Mouse (Mus musculus): Measurements from ENCODE around the gene Nme1. TPM values are rescaled to one million over a fixed set of nuclear protein-coding genes. Genes with fewer than 3 reads are reported as not detected.
"Not testable (repeated sequence)": the region's sequence is repeated elsewhere in the genome, so short reads cannot be mapped to it uniquely, and the experiment has no call there.

Nme1 gene
- polyA plus RNA-seq, 1 experiment from 2014 or later: 154 TPM

- no peak overlapping the region for H3K4me2 ChIP-seq (replicated peaks; ENCODE audit: low read depth, low read length)
- H3K27me3 ChIP-seq (ENCODE audit: control insufficient read depth, insufficient read depth, low read length): no peaks in the 10 kb centered on the region
- H3K9ac ChIP-seq (replicated peaks; ENCODE audit: low read depth, low read length): no peak overlapping the region
- peaks cover 34% of the 10 kb centered on the region; the same call in 1 of the 2 replicates for H3K36me3 ChIP-seq (ENCODE audit: control insufficient read depth, insufficient read depth, low read length)
- H3K9me3 ChIP-seq (ENCODE audit: control insufficient read depth, low read depth, low read length): no peaks in the 10 kb centered on the region
- WGBS: 77% methylated on average over 2 of the region's 2 CpGs
- H3K27ac ChIP-seq (ENCODE audit: low read length): no peak overlapping the region
- H3K4me1 ChIP-seq (ENCODE audit: control insufficient read depth, insufficient read depth, low read length): no peaks in the 10 kb centered on the region
- no peak overlapping the region for H3K4me3 ChIP-seq (ENCODE audit: low read depth, low read length)
- no peak for ATAC-seq (ENCODE audit: insufficient number of reproducible peaks, insufficient read depth, low FRiP score, low read depth)
Observed at GRCm38 (mm10) chr11:93940906-93941305, 27.4 kb downstream of the Nme1 start.

- no peak overlapping the region for H3K4me2 ChIP-seq (replicated peaks; ENCODE audit: low read depth, low read length)
- H3K27ac ChIP-seq (ENCODE audit: low read length): no peak overlapping the region
- H3K4me3 ChIP-seq (ENCODE audit: low read depth, low read length): no peak overlapping the region
- no peaks in the 10 kb centered on the region for H3K27me3 ChIP-seq (ENCODE audit: control insufficient read depth, insufficient read depth, low read length)
- no peaks in the 10 kb centered on the region for H3K9me3 ChIP-seq (ENCODE audit: control insufficient read depth, low read depth, low read length)
- H3K4me1 ChIP-seq (ENCODE audit: control insufficient read depth, insufficient read depth, low read length): no peaks in the 10 kb centered on the region
- no peak overlapping the region for H3K9ac ChIP-seq (replicated peaks; ENCODE audit: low read depth, low read length)
- ATAC-seq (ENCODE audit: insufficient number of reproducible peaks, insufficient read depth, low FRiP score, low read depth): no peak
- H3K36me3 ChIP-seq (ENCODE audit: control insufficient read depth, insufficient read depth, low read length): peaks cover 52% of the 10 kb centered on the region
Observed at GRCm38 (mm10) chr11:93929106-93929505, 39.2 kb downstream of the Nme1 start.

- H3K27me3 ChIP-seq (ENCODE audit: control insufficient read depth, insufficient read depth, low read length); H3K4me1 ChIP-seq (ENCODE audit: control insufficient read depth, insufficient read depth, low read length); H3K4me2 ChIP-seq (replicated peaks; ENCODE audit: low read depth, low read length); ATAC-seq (ENCODE audit: insufficient number of reproducible peaks, insufficient read depth, low FRiP score, low read depth); H3K27ac ChIP-seq (ENCODE audit: low read length); H3K4me3 ChIP-seq (ENCODE audit: low read depth, low read length); H3K9ac ChIP-seq (replicated peaks; ENCODE audit: low read depth, low read length); H3K9me3 ChIP-seq (ENCODE audit: control insufficient read depth, low read depth, low read length): not testable (repeated sequence)
- 92% methylated on average over 2 of the region's 2 CpGs for WGBS
- H3K36me3 ChIP-seq (ENCODE audit: control insufficient read depth, insufficient read depth, low read length): peaks cover 61% of the 10 kb centered on the region
Observed at GRCm38 (mm10) chr11:93915019-93915418, 53.3 kb downstream of the Nme1 start.

GRCm38 (mm10) chr11:93911603-93912002 is 56.7 kb downstream of the Nme1 start:
- Histone ChIP-seq H3K27me3 (ENCODE audit: control insufficient read depth, insufficient read depth, low read length) (no peaks in the 10 kb centered on the region), H3K9ac (replicated peaks; ENCODE audit: low read depth, low read length) (no peak overlapping the region), H3K9me3 (ENCODE audit: control insufficient read depth, low read depth, low read length) (no peaks in the 10 kb centered on the region), H3K4me3 (ENCODE audit: low read depth, low read length) (no peak overlapping the region), H3K4me2 (replicated peaks; ENCODE audit: low read depth, low read length) (no peak overlapping the region), H3K36me3 (ENCODE audit: control insufficient read depth, insufficient read depth, low read length) (peaks cover 52% of the 10 kb centered on the region), H3K4me1 (ENCODE audit: control insufficient read depth, insufficient read depth, low read length) (no peaks in the 10 kb centered on the region), H3K27ac (ENCODE audit: low read length) (no peak overlapping the region)
- ATAC-seq (ENCODE audit: insufficient number of reproducible peaks, insufficient read depth, low FRiP score, low read depth): no peak
- 80% methylated on average over 3 of the region's 3 CpGs for WGBS

- 89% methylated on average over 9 of the region's 9 CpGs for WGBS
- H3K36me3 ChIP-seq (ENCODE audit: control insufficient read depth, insufficient read depth, low read length): peaks cover 42% of the 10 kb centered on the region
Observed at GRCm38 (mm10) chr11:93908829-93909228, 59.5 kb downstream of the Nme1 start.

GRCm38 (mm10) chr11:93907839-93908238 is 60.5 kb downstream of the Nme1 start:
- no peak overlapping the region for H3K4me3 ChIP-seq (ENCODE audit: low read depth, low read length)
- peaks cover 37% of the 10 kb centered on the region for H3K36me3 ChIP-seq (ENCODE audit: control insufficient read depth, insufficient read depth, low read length)
- H3K27me3 ChIP-seq (ENCODE audit: control insufficient read depth, insufficient read depth, low read length): no peaks in the 10 kb centered on the region
- no peaks in the 10 kb centered on the region for H3K9me3 ChIP-seq (ENCODE audit: control insufficient read depth, low read depth, low read length)
- no peaks in the 10 kb centered on the region for H3K4me1 ChIP-seq (ENCODE audit: control insufficient read depth, insufficient read depth, low read length)
- H3K4me2 ChIP-seq (replicated peaks; ENCODE audit: low read depth, low read length): no peak overlapping the region
- H3K9ac ChIP-seq (replicated peaks; ENCODE audit: low read depth, low read length): no peak overlapping the region
- no peak for ATAC-seq (ENCODE audit: insufficient number of reproducible peaks, insufficient read depth, low FRiP score, low read depth)
- 65% methylated on average over 3 of the region's 3 CpGs for WGBS
- H3K27ac ChIP-seq (ENCODE audit: low read length): no peak overlapping the region

More at GRCm38 (mm10) chr11:93908829-93909228, 59.5 kb downstream of the Nme1 start:
- ATAC-seq (ENCODE audit: insufficient number of reproducible peaks, insufficient read depth, low FRiP score, low read depth): no peak
- Histone ChIP-seq H3K4me1 (ENCODE audit: control insufficient read depth, insufficient read depth, low read length) (no peaks in the 10 kb centered on the region), H3K4me3 (ENCODE audit: low read depth, low read length) (no peak overlapping the region), H3K27ac (ENCODE audit: low read length) (no peak overlapping the region), H3K9me3 (ENCODE audit: control insufficient read depth, low read depth, low read length) (no peaks in the 10 kb centered on the region), H3K9ac (replicated peaks; ENCODE audit: low read depth, low read length) (no peak overlapping the region), H3K27me3 (ENCODE audit: control insufficient read depth, insufficient read depth, low read length) (no peaks in the 10 kb centered on the region), H3K4me2 (replicated peaks; ENCODE audit: low read depth, low read length) (no peak overlapping the region)

Other genes starting within 250 kb of the Nme1 start
- gene Utp18, start 82.8 kb downstream of the Nme1 start, polyA plus RNA-seq (2014; fragmentation: Nextera tagmentation; extraction: Ambion mirVana): 24.9 and 30.6 TPM in 2 replicates
- 30.5 and 31.1 TPM in 2 replicates for gene Mbtd1, start 82.7 kb downstream of the Nme1 start, polyA plus RNA-seq (2014; fragmentation: Nextera tagmentation; extraction: Ambion mirVana)
- 235 and 237 TPM in 2 replicates for gene Nme2, start 12.3 kb downstream of the Nme1 start, polyA plus RNA-seq (2014; fragmentation: Nextera tagmentation; extraction: Ambion mirVana)
- gene Gm20390, start 228 bp downstream of the Nme1 start, polyA plus RNA-seq (2014; fragmentation: Nextera tagmentation; extraction: Ambion mirVana): 357 and 372 TPM in 2 replicates
- 61.7 and 63.4 TPM in 2 replicates for gene Spag9, start 27.6 kb upstream of the Nme1 start, polyA plus RNA-seq (2014; fragmentation: Nextera tagmentation; extraction: Ambion mirVana)
- 24.2 and 30.5 TPM in 2 replicates for gene Tob1, start 242.9 kb upstream of the Nme1 start, polyA plus RNA-seq (2014; fragmentation: Nextera tagmentation; extraction: Ambion mirVana)

All from stomach, embryonic 14.5 days (tissue).